Mouse (Mus musculus): Measurements from ENCODE around the gene Pias4. TPM values are rescaled to one million over a fixed set of nuclear protein-coding genes. Genes with fewer than 3 reads are reported as not detected.

The Pias4 gene
- polyA plus RNA-seq, 1 experiment from 2014 or later, result 62.2 TPM

DNA sequence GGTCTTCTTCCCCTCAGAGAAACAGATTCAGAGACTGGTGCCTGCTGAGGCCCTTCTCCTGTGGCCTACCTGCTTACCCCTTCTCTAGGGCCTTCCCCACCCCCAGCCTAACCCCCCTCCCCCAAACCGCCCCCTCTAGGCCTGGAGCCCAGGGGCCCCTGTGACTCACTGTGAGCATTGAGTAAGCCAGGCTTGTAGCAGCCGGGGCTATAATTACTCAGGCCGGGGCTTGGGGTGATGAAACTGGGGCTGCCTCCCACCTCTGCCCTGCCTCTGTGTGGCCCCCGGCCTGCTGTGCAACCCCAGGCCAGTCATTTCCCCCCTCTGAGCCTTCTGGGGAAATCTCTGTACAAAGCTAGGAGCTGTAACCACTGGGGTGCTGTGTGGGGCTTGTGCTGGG, 21.4 kb downstream of the Pias4 start:
- DNase-seq (ENCODE audit: low spot score), result no peak
- H3K4me3 ChIP-seq, result no peak overlapping the region
- 0 out of 2 replicates have a peak overlapping the region, but pooled peaks have one; percentile 31 for H3K27ac ChIP-seq
- no peaks in the 10 kb centered on the region for H3K27me3 ChIP-seq (ENCODE audit: insufficient read depth, poor library complexity, severe bottlenecking)
- WGBS, result 88% methylated on average over 4 of the region's 4 CpGs
- no peaks in the 10 kb centered on the region for H3K9me3 ChIP-seq
- H3K4me1 ChIP-seq, result peaks cover 51% of the 10 kb centered on the region
- peaks cover 80% of the 10 kb centered on the region for H3K36me3 ChIP-seq

DNA sequence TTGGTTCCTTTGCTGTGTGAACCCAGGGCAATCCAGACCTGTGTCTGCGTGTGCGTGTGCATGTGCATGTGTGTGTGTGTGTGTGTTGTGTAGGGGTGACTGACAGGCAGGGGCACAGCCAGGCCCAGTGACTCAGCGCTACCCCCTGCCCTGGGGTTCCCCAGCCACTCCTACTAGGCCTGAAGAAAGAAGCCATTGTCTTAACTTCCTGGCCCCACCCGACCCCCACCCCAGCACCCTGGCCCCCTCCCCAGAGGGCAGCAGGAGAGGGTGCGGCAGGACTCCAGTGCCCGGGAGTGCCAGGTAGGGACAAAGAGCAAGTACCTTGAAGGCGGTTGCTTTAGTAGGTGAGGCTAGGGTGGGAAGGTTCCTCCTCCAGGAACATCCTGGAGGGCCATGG, 21.9 kb downstream of the Pias4 start:
- Histone ChIP-seq H3K9me3 (no peaks in the 10 kb centered on the region), H3K4me1 (peaks cover 56% of the 10 kb centered on the region), H3K36me3 (peaks cover 83% of the 10 kb centered on the region), H3K4me3 (no peak overlapping the region), H3K27ac (peak overlapping the region; percentile 31; the same call in 1 of the 2 replicates), H3K27me3 (ENCODE audit: insufficient read depth, poor library complexity, severe bottlenecking) (no peaks in the 10 kb centered on the region)
- 87% methylated on average over 7 of the region's 7 CpGs for whole genome bisulfite sequencing
- no peak for DNase-seq (ENCODE audit: low spot score)

DNA sequence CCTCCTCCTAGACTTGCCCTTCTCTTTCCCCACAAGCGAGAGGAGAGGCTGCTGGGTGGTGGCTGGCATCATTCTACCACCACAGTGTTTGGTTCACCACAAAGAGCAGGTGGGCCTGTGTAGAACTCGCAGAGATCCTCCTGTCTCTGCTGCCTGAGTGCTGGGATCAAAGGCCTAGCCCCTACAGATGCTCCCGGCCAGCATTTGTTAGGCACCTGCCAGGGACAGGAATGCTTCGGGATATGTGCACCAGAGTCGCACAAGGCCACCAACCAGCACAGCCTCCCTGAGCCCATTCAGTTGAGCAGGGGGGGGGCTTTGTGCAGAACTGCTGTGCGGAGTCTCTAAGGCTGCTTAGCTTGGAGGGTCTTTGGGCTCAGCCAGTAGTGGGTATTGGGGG, 22.4 kb downstream of the Pias4 start:
- no peaks in the 10 kb centered on the region for H3K9me3 ChIP-seq
- H3K4me1 ChIP-seq, result peaks cover 61% of the 10 kb centered on the region
- no peak for DNase-seq (ENCODE audit: low spot score)
- no peak overlapping the region for H3K27ac ChIP-seq
- H3K4me3 ChIP-seq, result no peak overlapping the region
- 91% methylated on average over 6 of the region's 6 CpGs for WGBS
- H3K36me3 ChIP-seq, result peaks cover 81% of the 10 kb centered on the region
- no peaks in the 10 kb centered on the region for H3K27me3 ChIP-seq (ENCODE audit: insufficient read depth, poor library complexity, severe bottlenecking)

DNA sequence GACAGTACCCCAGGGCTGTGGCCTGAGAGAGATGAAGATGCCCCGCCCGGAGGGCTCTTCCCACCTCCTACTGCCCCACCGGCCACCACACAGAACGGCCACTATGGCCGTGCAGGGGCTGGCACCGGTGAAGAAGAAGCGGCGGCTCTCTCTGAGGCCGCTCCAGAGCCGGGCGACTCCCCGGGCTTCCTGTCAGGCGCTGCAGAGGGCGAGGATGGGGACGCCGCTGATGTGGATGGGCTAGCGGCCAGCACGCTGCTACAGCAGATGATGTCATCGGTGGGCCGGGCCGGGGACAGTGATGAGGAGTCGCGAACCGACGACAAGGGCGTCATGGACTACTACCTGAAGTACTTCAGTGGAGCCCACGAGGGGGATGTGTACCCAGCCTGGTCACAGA, 23.1 kb downstream of the Pias4 start:
- H3K27ac ChIP-seq, result no peak overlapping the region
- peaks cover 67% of the 10 kb centered on the region for H3K4me1 ChIP-seq
- peaks cover 75% of the 10 kb centered on the region for H3K36me3 ChIP-seq
- H3K9me3 ChIP-seq, result no peaks in the 10 kb centered on the region
- 90% methylated on average over 27 of the region's 27 CpGs for WGBS
- no peak for DNase-seq (ENCODE audit: low spot score)
- no peak overlapping the region for H3K4me3 ChIP-seq
- no peaks in the 10 kb centered on the region for H3K27me3 ChIP-seq (ENCODE audit: insufficient read depth, poor library complexity, severe bottlenecking)

DNA sequence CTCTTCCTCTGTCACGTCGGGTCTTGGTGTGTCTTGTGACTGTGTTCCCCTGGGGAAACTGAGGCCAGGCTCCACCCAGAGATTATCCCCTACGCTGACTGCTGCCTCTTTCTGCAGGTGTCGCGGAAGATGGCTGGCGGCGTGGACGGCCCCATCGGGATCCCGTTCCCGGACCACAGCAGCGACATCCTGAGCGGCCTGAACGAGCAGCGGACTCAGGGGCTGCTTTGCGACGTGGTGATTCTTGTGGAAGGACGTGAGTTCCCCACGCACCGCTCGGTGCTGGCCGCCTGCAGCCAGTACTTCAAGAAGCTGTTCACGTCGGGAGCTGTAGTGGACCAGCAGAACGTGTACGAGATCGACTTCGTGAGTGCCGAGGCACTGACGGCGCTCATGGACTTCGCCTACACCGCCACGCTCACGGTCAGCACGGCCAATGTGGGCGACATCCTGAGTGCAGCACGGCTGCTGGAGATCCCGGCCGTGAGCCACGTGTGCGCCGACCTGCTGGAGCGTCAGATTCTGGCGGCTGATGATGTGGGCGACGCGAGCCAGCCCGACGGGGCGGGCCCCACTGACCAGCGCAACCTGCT, 23.8 kb downstream of the Pias4 start:
- Histone ChIP-seq H3K4me1 (peaks cover 74% of the 10 kb centered on the region), H3K9me3 (no peaks in the 10 kb centered on the region), H3K4me3 (no peak overlapping the region), H3K27me3 (ENCODE audit: insufficient read depth, poor library complexity, severe bottlenecking) (no peaks in the 10 kb centered on the region), H3K27ac (no peak overlapping the region), H3K36me3 (peaks cover 67% of the 10 kb centered on the region)
- 95% methylated on average over 52 of the region's 52 CpGs for WGBS
- DNase-seq (ENCODE audit: low spot score), result no peak

DNA sequence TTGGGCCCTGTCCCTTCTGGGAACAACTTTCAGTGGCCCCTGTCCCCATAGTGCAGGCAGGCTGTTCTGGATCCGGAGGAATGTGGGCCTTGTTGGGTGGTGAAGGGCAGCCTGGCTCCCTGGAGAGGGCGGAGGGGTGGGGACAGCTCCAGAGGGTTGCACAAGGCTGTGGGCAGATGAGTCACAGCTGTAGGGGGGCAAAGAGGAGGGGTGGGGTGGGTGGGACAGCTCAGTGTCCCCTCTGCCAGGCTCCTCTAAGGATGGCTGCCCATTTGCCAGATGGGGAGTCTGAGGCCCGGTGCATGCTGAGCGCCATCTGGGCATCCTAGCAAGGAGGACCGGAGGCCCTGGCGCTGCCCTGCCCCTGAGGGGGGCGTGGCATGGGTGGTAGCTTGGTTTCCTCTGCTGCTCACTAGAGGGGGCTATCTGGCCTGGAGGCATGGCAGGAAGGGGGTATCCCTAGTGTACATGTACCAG, 24.5 kb downstream of the Pias4 start:
- Histone ChIP-seq H3K36me3 (peaks cover 60% of the 10 kb centered on the region), H3K9me3 (no peaks in the 10 kb centered on the region), H3K27me3 (ENCODE audit: insufficient read depth, poor library complexity, severe bottlenecking) (no peaks in the 10 kb centered on the region), H3K27ac (peak overlapping the region; percentile 98; the same call in 1 of the 2 replicates), H3K4me3 (no peak overlapping the region), H3K4me1 (peaks cover 82% of the 10 kb centered on the region)
- DNase-seq (ENCODE audit: low spot score), result no peak
- WGBS, result 92% methylated on average over 7 of the region's 7 CpGs

DNA sequence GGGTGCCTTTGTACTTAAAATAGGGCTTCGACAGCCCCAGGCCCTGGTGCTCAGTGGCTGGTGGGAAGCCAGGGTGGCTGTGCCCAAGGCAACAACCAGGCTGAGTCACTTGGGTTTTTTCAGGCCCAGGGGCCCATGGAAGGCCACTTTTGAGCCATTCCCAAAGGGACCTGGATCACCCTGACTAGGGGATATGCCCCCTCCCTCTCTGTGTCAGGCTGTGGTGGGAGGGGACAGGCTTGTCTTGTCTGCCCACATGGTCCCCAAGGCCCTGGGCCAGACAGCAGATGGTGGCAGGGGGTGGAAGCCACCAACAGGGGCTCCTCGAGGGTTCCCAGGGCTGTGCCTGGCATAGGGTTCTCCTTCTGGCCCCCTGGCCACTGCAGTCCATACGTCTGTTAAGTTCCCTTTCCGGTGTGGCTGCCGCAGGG, 25.2 kb downstream of the Pias4 start:
- H3K27me3 ChIP-seq (ENCODE audit: insufficient read depth, poor library complexity, severe bottlenecking), result no peaks in the 10 kb centered on the region
- peaks cover 54% of the 10 kb centered on the region for H3K36me3 ChIP-seq
- H3K9me3 ChIP-seq, result no peaks in the 10 kb centered on the region
- DNase-seq (ENCODE audit: low spot score), result no peak
- 0 out of 2 replicates have a peak overlapping the region, but pooled peaks have one; percentile 16 for H3K4me3 ChIP-seq
- 83% methylated on average over 5 of the region's 5 CpGs for WGBS
- peak overlapping the region; percentile 98 for H3K27ac ChIP-seq
- peaks cover 86% of the 10 kb centered on the region for H3K4me1 ChIP-seq

DNA sequence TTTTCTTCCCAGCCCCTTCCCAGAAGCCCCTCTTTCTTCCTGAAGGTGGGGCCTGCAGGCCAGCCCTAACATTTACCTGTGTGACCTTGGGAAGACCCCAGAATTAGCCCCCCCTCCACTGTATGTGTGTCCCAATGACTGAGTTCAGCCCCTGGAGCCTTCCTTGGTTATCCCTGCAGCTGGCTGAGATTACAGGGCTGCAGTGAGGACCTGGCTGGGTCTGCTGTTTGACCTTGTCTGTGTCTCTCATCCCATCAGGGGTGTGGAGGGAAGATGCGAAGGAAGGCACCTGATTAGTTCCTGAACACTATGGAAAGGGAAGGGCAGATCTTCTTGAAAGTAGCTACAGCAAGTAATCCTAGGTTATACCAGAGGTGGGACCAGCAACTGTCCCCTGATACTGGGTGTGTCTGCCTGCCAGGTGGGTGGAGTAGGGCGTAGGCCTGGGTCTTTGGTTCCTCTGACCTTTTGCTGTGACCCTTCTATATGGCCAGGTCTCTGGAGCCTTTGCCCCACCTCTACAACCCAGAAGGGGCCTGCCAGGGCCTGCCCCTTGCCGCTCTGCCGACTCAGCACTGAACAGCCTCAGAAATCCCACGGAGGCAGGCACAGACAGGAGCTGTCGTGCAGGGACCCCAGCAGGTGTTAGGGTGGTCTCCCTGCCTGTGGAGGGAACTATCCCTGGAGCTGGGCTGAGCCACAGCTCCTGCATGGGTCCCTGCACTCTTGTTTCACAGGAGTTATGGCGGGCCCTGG, 26.1 kb downstream of the Pias4 start:
- WGBS, result 80% methylated on average over 7 of the region's 7 CpGs
- peak overlapping the region; percentile 98 for H3K27ac ChIP-seq
- no peaks in the 10 kb centered on the region for H3K27me3 ChIP-seq (ENCODE audit: insufficient read depth, poor library complexity, severe bottlenecking)
- DNase-seq (ENCODE audit: low spot score), result no peak
- H3K9me3 ChIP-seq, result no peaks in the 10 kb centered on the region
- peaks cover 44% of the 10 kb centered on the region for H3K36me3 ChIP-seq
- H3K4me1 ChIP-seq, result peaks cover 85% of the 10 kb centered on the region
- H3K4me3 ChIP-seq, result peak overlapping the region; percentile 93

DNA sequence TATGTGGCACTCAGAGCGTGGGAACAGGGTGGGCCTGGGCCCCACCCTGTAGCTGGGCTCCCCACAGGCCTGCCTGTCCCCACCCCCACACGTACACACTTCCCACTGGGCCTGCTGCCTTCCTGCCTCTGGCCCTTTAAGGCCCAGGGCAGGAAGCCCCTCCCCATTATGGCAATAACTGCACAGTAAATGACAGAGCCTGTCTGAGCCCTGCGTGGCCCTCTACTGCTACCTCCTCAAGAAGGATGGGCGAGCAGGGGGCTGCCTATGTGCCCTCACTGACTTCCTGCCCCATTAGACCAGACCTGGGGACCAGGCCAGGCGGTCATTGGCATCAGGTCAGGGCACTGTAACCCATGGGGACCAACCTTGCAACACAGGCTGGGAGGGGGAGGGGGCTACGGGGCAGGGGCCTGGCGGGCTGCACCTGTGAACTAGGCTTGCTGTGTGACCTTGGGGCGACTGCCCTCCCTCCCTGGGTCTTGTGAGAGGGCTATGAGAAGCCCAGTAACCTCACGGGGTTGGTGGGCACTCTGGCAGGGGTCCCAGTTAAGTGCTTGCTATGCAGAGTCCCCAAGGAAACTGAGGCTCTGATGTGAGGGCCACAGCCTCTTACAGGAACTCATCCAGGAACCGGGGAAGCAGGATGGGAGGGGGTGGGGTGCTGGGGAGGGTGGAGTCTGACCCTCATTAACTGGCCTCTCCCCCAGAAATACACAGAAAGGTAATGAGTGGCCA, 26.8 kb downstream of the Pias4 start:
- Histone ChIP-seq H3K4me3 (peak overlapping the region; percentile 93), H3K9me3 (no peaks in the 10 kb centered on the region), H3K27ac (peak overlapping the region; percentile 98), H3K4me1 (peaks cover 83% of the 10 kb centered on the region), H3K36me3 (peaks cover 37% of the 10 kb centered on the region), H3K27me3 (ENCODE audit: insufficient read depth, poor library complexity, severe bottlenecking) (peaks cover 3% of the 10 kb centered on the region)
- WGBS, result 61% methylated on average over 10 of the region's 10 CpGs
- no peak for DNase-seq (ENCODE audit: low spot score)

DNA sequence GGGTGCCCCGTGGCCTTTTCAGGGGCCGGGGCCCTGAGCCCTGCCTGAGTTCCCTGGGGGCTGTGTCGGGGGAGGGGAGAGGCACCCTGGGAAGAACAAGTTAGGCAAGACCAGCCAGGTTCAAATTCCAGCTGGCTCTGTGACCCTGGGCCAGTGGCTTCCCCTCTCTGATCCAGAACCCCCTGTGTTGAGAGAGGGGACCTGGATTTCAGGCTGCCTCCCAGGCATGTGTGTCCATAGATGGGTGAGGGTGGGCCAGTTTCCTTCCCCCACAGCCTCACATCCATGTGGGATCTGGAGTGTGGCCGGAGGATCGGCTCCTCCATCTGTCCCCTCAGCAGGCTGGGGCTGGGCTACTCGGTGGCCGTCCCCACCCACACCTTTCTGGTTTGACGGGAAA, 27.7 kb downstream of the Pias4 start:
- peak overlapping the region; percentile 93 for H3K4me3 ChIP-seq
- H3K9me3 ChIP-seq, result no peaks in the 10 kb centered on the region
- 53% methylated on average over 8 of the region's 8 CpGs for WGBS
- H3K36me3 ChIP-seq, result peaks cover 28% of the 10 kb centered on the region
- H3K27me3 ChIP-seq (ENCODE audit: insufficient read depth, poor library complexity, severe bottlenecking), result peaks cover 12% of the 10 kb centered on the region
- no peak for DNase-seq (ENCODE audit: low spot score)
- peaks cover 83% of the 10 kb centered on the region for H3K4me1 ChIP-seq
- H3K27ac ChIP-seq, result peak overlapping the region; percentile 98

DNA sequence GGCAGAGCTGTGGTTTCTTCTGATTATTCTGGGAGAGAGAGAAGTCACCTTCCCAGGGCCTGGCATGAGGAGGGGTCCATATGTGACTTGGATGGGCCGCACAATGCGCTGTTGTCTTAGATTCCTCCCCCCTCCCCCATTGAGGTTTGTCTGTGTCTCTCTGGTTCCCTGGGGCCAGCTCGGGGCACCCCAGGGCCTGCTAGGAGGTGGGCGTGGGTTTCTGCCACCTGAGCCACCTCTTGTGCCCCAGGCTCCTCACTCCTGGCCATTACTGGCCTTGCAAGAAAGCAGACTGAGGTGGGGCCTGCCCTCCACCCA, 28.2 kb downstream of the Pias4 start:
- peak overlapping the region; percentile 93 for H3K4me3 ChIP-seq
- H3K27ac ChIP-seq, result peak overlapping the region; percentile 98
- WGBS, result 86% methylated on average over 4 of the region's 4 CpGs

DNA sequence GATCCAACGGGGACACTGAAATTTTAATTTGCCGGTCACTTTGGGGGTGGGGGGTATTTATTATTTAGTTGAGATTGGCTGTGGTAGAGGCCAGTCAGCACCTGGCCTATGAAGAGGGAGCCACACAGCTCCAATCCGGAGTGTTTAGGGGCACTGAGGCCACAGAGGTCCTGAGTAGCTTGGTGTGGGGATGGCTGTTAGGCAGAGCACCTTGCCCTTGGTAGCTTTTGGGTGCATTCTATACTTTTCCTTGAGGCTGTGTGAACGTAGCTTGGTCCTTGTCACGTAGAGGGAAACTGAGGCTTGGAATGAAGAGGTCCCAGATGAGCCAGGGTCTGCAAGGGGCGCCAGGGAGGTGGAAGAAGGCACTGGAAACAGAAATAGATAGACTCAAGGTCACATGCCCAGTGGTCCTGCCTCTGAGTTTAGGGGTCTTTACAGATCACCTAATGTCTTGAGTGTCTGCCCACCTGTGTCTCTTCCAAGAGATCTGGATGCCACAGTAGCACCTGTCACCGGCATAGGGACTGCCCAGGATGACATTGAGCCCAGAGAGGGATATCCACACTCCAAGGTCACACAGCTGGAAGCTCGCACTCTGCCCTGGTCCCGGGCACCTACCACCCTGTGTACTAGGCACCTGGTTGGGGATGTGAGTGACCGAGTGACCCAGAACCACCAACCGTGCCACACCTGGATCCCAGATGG, 28.7 kb downstream of the Pias4 start:
- peaks cover 86% of the 10 kb centered on the region for H3K4me1 ChIP-seq
- peak overlapping the region; percentile 98 for H3K27ac ChIP-seq
- H3K36me3 ChIP-seq, result peaks cover 18% of the 10 kb centered on the region
- peak overlapping the region; percentile 93 for H3K4me3 ChIP-seq
- no peak for DNase-seq (ENCODE audit: low spot score)
- H3K9me3 ChIP-seq, result no peaks in the 10 kb centered on the region
- 60% methylated on average over 11 of the region's 11 CpGs for WGBS
- H3K27me3 ChIP-seq (ENCODE audit: insufficient read depth, poor library complexity, severe bottlenecking), result peaks cover 22% of the 10 kb centered on the region

More for the DNA sequence above, 28.2 kb downstream of the Pias4 start:
- H3K9me3 ChIP-seq, result no peaks in the 10 kb centered on the region
- DNase-seq (ENCODE audit: low spot score), result no peak
- H3K27me3 ChIP-seq (ENCODE audit: insufficient read depth, poor library complexity, severe bottlenecking), result peaks cover 17% of the 10 kb centered on the region
- H3K4me1 ChIP-seq, result peaks cover 83% of the 10 kb centered on the region
- H3K36me3 ChIP-seq, result peaks cover 23% of the 10 kb centered on the region
